Mouse (Mus musculus): ENCODE measurements around the gene Ost4. TPM values are rescaled to one million over a fixed set of nuclear protein-coding genes. Genes with fewer than 3 reads are reported as not detected.

Ost4 gene
- polyA plus RNA-seq, 1 experiment from 2014 or later = 346 TPM

GRCm38 (mm10) chr5:30922581-30923041 lies 15.0 kb upstream of the Ost4 start:
- H3K4me2 ChIP-seq (replicated peaks) = peak overlapping the region; percentile 73; the same call in 1 of the 2 replicates

DNA sequence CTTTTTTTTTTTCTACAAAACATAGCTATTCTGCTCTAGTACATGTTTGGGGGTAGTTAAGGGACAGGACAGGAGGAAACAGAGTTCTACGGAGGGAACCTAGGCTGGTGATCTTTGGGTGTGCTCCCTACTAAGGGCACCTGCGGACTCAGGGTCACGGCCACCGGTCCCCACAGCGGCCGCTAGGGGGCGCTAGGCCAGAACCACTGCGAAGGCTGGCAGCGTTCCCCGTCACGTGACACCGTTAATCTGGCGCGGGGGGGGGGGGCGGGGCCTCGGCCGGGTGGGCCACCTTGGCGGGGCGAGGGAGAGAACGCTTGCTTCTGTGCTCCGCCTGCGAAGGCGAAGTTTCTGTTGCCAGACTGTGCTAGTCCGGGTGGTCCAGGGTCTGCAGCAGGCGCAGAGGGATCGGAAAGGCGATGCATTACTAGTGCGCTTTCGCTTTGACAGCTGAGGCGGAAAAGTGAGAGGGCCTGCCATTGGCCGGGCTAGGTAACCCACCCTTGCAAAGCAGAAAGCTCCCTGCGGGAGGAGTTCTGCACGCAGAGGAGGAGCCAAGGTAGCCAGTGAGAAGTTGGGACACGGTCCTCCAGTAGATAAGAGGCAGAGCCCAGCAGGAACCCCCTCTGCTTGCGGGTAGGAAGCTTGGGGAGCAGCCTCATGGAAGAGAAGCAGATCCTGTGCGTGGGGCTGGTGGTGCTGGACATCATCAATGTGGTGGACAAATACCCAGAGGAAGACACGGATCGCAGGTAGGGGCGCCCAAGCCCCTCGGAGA lies 13.9 kb upstream of the Ost4 start, which contains the start of gene Khk:
TSS of gene Khk (plus strand) at position 176 of the 778 bp plus-strand sequence.
- H3K4me2 ChIP-seq (replicated peaks) = peak within 1 kb of the TSS; percentile 73
- peaks cover 26% of the 10 kb centered on the region for H3K4me1 ChIP-seq
- no peaks in the 10 kb centered on the region for H3K9me3 ChIP-seq
- 2% methylated on average over 34 of the region's 40 CpGs for WGBS
- peak within 1 kb of the TSS; percentile 38 for H3K4me3 ChIP-seq
- H3K27ac ChIP-seq = peak within 1 kb of the TSS; percentile 87
- peaks cover 44% of the 10 kb centered on the region for H3K36me3 ChIP-seq
- ATAC-seq (ENCODE audit: insufficient number of reproducible peaks, insufficient read depth, low FRiP score, low TSS enrichment) = peak; percentile 78
- peak within 1 kb of the TSS; percentile 60 for H3K9ac ChIP-seq
- H3K27me3 ChIP-seq = no peaks in the 10 kb centered on the region

More at GRCm38 (mm10) chr5:30922581-30923041, 15.0 kb upstream of the Ost4 start:
- 71% methylated on average over 10 of the region's 10 CpGs for WGBS
- 0 out of 2 replicates have a peak overlapping the region, but pooled peaks have one; percentile 87 for H3K27ac ChIP-seq
- no peaks in the 10 kb centered on the region for H3K9me3 ChIP-seq
- peak overlapping the region; percentile 60; the same call in 1 of the 2 replicates for H3K9ac ChIP-seq
- no peaks in the 10 kb centered on the region for H3K27me3 ChIP-seq
- H3K4me1 ChIP-seq = peaks cover 24% of the 10 kb centered on the region
- peaks cover 36% of the 10 kb centered on the region for H3K36me3 ChIP-seq
- no peak for ATAC-seq (ENCODE audit: insufficient number of reproducible peaks, insufficient read depth, low FRiP score, low TSS enrichment)
- no peak overlapping the region for H3K4me3 ChIP-seq

- H3K4me3 ChIP-seq = no peak overlapping the region
- H3K27me3 ChIP-seq = no peaks in the 10 kb centered on the region
- peak overlapping the region; percentile 87; the same call in 1 of the 2 replicates for H3K27ac ChIP-seq
- H3K36me3 ChIP-seq = peaks cover 44% of the 10 kb centered on the region
- WGBS = 68% methylated on average over 19 of the region's 19 CpGs
- peak overlapping the region; percentile 73; the same call in 1 of the 2 replicates for H3K4me2 ChIP-seq (replicated peaks)
- ATAC-seq (ENCODE audit: insufficient number of reproducible peaks, insufficient read depth, low FRiP score, low TSS enrichment) = no peak
- H3K9ac ChIP-seq = no peak overlapping the region
- H3K4me1 ChIP-seq = peaks cover 31% of the 10 kb centered on the region
- no peaks in the 10 kb centered on the region for H3K9me3 ChIP-seq
Measured at GRCm38 (mm10) chr5:30920621-30921020, 13.0 kb upstream of the Ost4 start.

GRCm38 (mm10) chr5:30919831-30920614 lies 12.4 kb upstream of the Ost4 start:
- no peaks in the 10 kb centered on the region for H3K9me3 ChIP-seq
- no peak overlapping the region; the same call in 1 of the 2 replicates for H3K9ac ChIP-seq
- H3K4me3 ChIP-seq = no peak overlapping the region
- peak overlapping the region; percentile 73; the same call in 1 of the 2 replicates for H3K4me2 ChIP-seq (replicated peaks)
- WGBS = 57% methylated on average over 11 of the region's 11 CpGs
- H3K36me3 ChIP-seq = peaks cover 44% of the 10 kb centered on the region
- H3K27ac ChIP-seq = 0 out of 2 replicates have a peak overlapping the region, but pooled peaks have one; percentile 87
- H3K27me3 ChIP-seq = no peaks in the 10 kb centered on the region
- ATAC-seq (ENCODE audit: insufficient number of reproducible peaks, insufficient read depth, low FRiP score, low TSS enrichment) = no peak
- peaks cover 36% of the 10 kb centered on the region for H3K4me1 ChIP-seq

DNA sequence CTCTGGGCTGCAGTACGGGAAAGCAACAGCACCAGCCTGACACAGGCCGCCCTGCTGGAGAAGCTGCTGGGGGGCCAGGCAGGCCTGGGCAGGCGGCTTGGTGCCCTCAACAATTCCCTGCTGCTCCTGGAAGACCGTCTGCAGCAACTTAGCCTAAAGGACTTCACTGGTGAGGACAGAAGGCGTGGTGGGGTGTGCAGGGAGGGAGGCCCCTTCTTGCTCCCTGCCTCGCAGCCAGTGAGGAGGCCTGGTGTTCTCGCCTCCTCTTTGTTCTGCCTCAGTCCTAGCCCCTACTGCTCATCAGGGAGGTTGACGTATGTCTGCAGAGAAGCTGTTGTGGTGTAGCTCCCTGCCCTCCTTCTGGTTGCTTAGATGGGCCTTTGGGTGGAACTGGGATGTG lies 11.1 kb upstream of the Ost4 start:
- 80% methylated on average over 8 of the region's 8 CpGs for WGBS
- peaks cover 40% of the 10 kb centered on the region for H3K4me1 ChIP-seq
- ATAC-seq (ENCODE audit: insufficient number of reproducible peaks, insufficient read depth, low FRiP score, low TSS enrichment) = no peak

GRCm38 (mm10) chr5:30917891-30918670 lies 10.5 kb upstream of the Ost4 start:
- no peak for ATAC-seq (ENCODE audit: insufficient number of reproducible peaks, insufficient read depth, low FRiP score, low TSS enrichment)
- H3K4me3 ChIP-seq = no peak overlapping the region
- no peaks in the 10 kb centered on the region for H3K9me3 ChIP-seq
- H3K4me1 ChIP-seq = peaks cover 40% of the 10 kb centered on the region
- H3K9ac ChIP-seq = peak overlapping the region; percentile 24; the same call in 1 of the 2 replicates
- peaks cover 44% of the 10 kb centered on the region for H3K36me3 ChIP-seq
- no peak overlapping the region for H3K27ac ChIP-seq
- H3K27me3 ChIP-seq = no peaks in the 10 kb centered on the region
- WGBS = 88% methylated on average over 31 of the region's 31 CpGs
- no peak overlapping the region for H3K4me2 ChIP-seq (replicated peaks)

More for the DNA sequence above, 11.1 kb upstream of the Ost4 start:
- Histone ChIP-seq H3K9me3 (no peaks in the 10 kb centered on the region), H3K36me3 (peaks cover 44% of the 10 kb centered on the region), H3K27ac (no peak overlapping the region), H3K4me3 (no peak overlapping the region), H3K27me3 (no peaks in the 10 kb centered on the region), H3K4me2 (replicated peaks) (no peak overlapping the region), H3K9ac (peak overlapping the region; percentile 24; the same call in 1 of the 2 replicates)

- H3K9ac ChIP-seq = no peak overlapping the region
- no peak overlapping the region for H3K4me2 ChIP-seq (replicated peaks)
- H3K36me3 ChIP-seq = peaks cover 44% of the 10 kb centered on the region
- no peak overlapping the region for H3K27ac ChIP-seq
- H3K4me1 ChIP-seq = peaks cover 44% of the 10 kb centered on the region
- H3K4me3 ChIP-seq = no peak overlapping the region
- no peak for ATAC-seq (ENCODE audit: insufficient number of reproducible peaks, insufficient read depth, low FRiP score, low TSS enrichment)
- no peaks in the 10 kb centered on the region for H3K27me3 ChIP-seq
- 90% methylated on average over 11 of the region's 11 CpGs for WGBS
- no peaks in the 10 kb centered on the region for H3K9me3 ChIP-seq
Measured at GRCm38 (mm10) chr5:30917348-30917747, 9.8 kb upstream of the Ost4 start.

DNA sequence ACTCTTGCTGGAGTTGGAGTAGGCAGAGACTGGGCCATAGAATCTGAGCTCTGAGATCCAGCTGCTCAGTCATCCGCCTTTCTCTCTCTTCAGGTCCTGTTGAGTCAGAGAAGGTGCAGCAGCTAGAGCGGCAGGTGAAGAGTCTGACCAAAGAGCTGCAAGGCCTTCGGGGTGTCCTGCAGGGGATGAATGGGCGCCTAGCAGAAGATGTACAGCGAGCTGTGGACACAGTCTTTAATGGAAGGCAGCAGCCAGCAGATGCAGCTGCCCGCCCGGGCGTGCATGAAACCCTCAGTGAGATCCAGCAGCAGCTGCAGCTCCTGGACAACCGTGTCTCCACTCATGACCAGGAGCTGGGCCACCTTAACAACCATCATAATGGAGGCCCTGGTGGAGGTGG lies 9.3 kb upstream of the Ost4 start:
- Histone ChIP-seq H3K4me1 (peaks cover 43% of the 10 kb centered on the region), H3K9me3 (no peaks in the 10 kb centered on the region), H3K36me3 (peaks cover 44% of the 10 kb centered on the region), H3K4me3 (0 out of 2 replicates have a peak overlapping the region, but pooled peaks have one; percentile 59), H3K9ac (no peak overlapping the region), H3K27me3 (no peaks in the 10 kb centered on the region), H3K4me2 (replicated peaks) (no peak overlapping the region), H3K27ac (no peak overlapping the region)
- ATAC-seq (ENCODE audit: insufficient number of reproducible peaks, insufficient read depth, low FRiP score, low TSS enrichment) = no peak
- 91% methylated on average over 9 of the region's 9 CpGs for WGBS

GRCm38 (mm10) chr5:30915974-30916433 lies 8.4 kb upstream of the Ost4 start:
- H3K27ac ChIP-seq = peak overlapping the region; percentile 96
- peak overlapping the region; percentile 86 for H3K9ac ChIP-seq
- no peaks in the 10 kb centered on the region for H3K27me3 ChIP-seq
- no peaks in the 10 kb centered on the region for H3K9me3 ChIP-seq
- peaks cover 47% of the 10 kb centered on the region for H3K4me1 ChIP-seq
- WGBS = 6% methylated on average over 7 of the region's 7 CpGs
- peaks cover 42% of the 10 kb centered on the region for H3K36me3 ChIP-seq
- H3K4me3 ChIP-seq = peak overlapping the region; percentile 59
- peak overlapping the region; percentile 91 for H3K4me2 ChIP-seq (replicated peaks)
- peak; percentile 45 for ATAC-seq (ENCODE audit: insufficient number of reproducible peaks, insufficient read depth, low FRiP score, low TSS enrichment)

DNA sequence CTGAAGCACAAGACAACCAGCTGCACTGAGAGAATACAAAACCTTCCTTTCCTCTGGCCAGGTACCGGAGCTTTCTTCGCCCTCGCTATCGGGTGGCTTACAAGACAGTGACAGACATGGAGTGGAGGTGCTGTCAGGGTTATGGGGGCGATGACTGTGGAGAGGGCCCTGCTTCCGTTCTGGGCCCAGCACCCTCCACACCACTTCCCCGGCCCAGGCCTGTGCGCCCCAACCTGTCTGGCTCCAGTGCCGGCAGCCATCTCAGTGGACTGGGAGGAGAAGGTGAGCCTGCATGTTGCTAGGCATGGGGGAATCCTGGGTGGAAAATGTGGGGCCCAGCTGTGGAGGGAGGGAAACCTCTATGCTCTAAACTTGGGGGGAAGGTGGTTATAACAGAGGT lies 7.9 kb upstream of the Ost4 start:
- H3K4me3 ChIP-seq = peak overlapping the region; percentile 59
- H3K27ac ChIP-seq = peak overlapping the region; percentile 96
- peaks cover 53% of the 10 kb centered on the region for H3K4me1 ChIP-seq
- ATAC-seq (ENCODE audit: insufficient number of reproducible peaks, insufficient read depth, low FRiP score, low TSS enrichment) = no peak; the same call in 1 of the 2 replicates
- H3K36me3 ChIP-seq = peaks cover 37% of the 10 kb centered on the region
- peak overlapping the region; percentile 91 for H3K4me2 ChIP-seq (replicated peaks)
- peak overlapping the region; percentile 86 for H3K9ac ChIP-seq
- 25% methylated on average over 9 of the region's 9 CpGs for WGBS
- no peaks in the 10 kb centered on the region for H3K27me3 ChIP-seq
- H3K9me3 ChIP-seq = no peaks in the 10 kb centered on the region

- no peak for ATAC-seq (ENCODE audit: insufficient number of reproducible peaks, insufficient read depth, low FRiP score, low TSS enrichment)
- WGBS = 36% methylated on average over 6 of the region's 6 CpGs
- peak overlapping the region; percentile 59 for H3K4me3 ChIP-seq
Measured at GRCm38 (mm10) chr5:30914849-30915248, 7.3 kb upstream of the Ost4 start.

More at GRCm38 (mm10) chr5:30914849-30915248, 7.3 kb upstream of the Ost4 start:
- Histone ChIP-seq H3K9ac (peak overlapping the region; percentile 86), H3K4me1 (peaks cover 54% of the 10 kb centered on the region), H3K4me2 (replicated peaks) (peak overlapping the region; percentile 91), H3K27me3 (no peaks in the 10 kb centered on the region), H3K9me3 (no peaks in the 10 kb centered on the region), H3K27ac (peak overlapping the region; percentile 96), H3K36me3 (peaks cover 31% of the 10 kb centered on the region)

Measured in embryonic facial prominence, embryonic 12.5 days (tissue).